Mouse (Mus musculus): Measurements from ENCODE around the gene Mrpl2. TPM values are rescaled to one million over a fixed set of nuclear protein-coding genes. Genes with fewer than 3 reads are reported as not detected.

Mrpl2 gene
- polyA plus RNA-seq (2014; fragmentation: Illumina TruSeq; extraction: RNeasy Lipid Tissue Mini Kit (QIAGEN cat#74804); ENCODE audit: insufficient read depth, low read depth, low replicate concordance): 53.2 TPM

DNA sequence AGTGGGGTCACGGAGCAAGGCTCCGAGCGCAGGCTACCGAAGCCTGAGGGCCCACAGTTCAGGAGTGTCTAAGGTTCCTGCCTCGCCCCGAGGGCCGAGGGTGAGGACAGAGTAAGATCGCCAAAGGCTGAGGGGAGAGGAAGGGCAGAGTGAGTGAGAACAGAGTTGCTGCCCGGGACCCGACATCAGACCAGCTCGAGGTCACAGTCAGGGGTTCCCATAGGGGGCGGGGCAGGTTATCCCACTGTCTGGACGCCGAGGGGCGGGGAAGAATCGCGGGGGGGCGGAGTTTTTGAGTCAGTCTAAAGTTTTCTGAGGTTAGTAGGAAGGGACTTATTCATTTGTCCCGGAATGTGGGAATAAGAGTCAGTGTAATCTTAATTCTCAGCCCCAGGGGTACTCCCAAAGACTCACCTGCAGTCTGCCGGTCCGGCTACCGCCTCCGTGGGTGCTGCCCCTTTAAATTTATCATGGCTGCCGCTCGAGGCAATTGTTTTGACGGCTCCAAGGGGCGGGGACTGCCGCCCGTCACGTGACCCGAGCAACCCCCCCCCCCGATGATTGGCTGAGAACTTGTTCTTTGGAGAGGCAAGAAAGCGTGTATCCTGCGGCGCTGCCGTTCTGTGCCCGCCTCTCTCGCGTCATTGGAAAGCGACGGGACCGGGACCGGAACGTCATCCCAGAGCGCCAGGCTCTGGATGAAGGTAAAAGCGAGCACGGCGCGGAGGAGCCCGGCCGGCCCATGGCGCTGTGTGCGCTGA lies at the start of gene Mrpl2, which contains the start of gene Klc4:
Gene Mrpl2, plus strand, starts transcription at position 669 of the 761 bp plus-strand sequence.
Gene Klc4, minus strand, starts transcription at position 462 of the 761 bp plus-strand sequence.

GRCm38 (mm10) chr17:46628791-46629684 lies 17.0 kb upstream of the Mrpl2 start, which contains the start of gene Ptk7:
Gene Ptk7, minus strand, starts transcription at chr17:46629504.

DNA sequence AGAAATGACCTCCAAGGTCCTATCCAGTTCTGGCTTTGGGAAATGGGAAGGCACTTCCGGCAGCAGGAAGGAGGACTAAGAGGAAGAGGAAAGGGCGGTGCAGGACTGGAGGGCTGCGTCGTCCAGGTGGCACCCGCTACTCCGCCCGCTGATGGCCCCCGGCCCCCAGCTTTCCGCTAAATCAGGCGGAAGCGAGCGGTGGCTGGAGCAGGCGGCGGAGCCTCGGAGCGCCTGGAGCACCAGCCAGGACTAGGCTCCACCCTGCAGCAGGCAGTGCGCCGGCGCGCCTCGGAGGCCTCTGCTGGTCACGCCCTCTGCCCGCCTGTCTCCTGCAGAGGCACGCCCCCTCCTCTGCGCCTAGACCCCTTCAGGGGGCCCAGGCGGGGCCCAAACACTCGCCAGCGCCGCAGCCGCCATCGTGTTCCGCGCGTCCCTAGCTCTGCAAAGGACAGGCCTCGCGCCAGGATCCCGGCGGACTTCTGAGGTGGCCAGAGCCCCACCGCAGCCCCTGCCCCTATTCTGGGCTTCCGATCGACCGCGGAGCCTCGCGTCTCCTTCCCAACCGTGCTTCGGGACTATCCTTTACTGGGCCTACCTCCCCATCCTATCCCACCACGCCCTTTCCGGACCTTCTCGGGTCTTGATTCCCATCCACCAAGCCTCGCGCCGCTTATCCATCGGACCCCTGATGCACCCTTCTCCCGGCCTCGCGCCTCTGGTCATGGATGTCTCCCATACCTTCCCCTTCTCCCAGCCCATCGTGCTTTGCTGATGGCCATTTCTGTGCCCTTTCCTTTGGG lies 4.4 kb downstream of the Mrpl2 start, which contains the start of gene Cul7:
Gene Cul7, plus strand, starts transcription at position 106 of the 800 bp plus-strand sequence.

DNA sequence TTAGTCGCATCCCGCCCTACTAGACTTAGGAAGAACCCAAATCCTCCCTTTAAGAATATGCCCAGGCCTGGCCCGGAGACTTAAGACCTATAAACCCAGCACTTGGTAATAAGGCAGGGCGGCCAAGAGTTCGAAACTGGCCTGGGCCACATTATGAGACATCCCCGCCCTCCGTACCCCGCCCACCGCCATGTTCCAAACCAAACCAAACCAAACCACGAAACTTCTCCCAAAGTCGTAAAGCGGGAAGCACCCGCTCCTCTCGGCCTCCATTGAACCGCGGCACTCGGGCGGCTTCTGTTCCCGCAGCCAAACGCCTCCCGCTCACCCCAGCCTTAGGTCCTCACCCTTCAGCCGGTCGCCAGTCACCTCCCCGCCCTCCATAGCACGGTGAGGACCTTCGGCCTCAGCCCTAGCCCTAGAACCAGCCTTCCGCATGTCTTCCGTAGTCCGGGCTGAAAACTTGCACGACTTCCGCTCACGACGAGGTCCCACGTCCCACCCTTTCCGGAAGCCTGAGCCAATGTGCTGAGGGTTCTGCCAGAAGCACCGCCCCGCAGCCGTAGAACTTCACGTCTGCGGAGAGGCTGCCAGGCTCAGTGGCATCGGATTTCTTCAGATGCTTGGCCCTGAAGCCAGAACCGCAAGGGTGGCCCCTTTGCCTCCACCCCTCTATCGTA lies 28.0 kb downstream of the Mrpl2 start, which contains the start of gene Rrp36:
Gene Rrp36, minus strand, starts transcription at position 503 of the 680 bp plus-strand sequence.

DNA sequence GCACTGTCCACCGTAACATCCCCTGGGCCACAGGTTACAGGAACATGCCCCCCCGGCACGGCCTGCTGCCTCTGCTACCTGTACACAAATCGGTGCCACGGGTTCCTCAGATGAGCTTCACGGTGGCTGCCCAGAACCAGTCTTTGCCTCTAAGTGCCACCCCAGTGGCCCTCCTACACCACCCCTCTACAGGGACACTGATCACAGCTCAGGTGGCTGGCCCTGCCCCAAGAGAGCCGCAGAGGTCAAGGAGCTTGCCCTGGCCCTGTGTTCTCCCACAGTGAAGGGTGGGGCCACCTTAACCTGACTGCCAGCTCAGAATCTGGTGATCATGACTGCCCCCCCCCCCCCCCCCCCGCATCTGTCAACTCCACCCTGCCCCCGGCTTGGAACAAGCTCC lies 32.4 kb downstream of the Mrpl2 start, which contains the start of gene Mea1:
Gene Mea1, plus strand, starts transcription at position 378 of the 400 bp plus-strand sequence.

GRCm38 (mm10) chr17:46680760-46681373 lies 34.8 kb downstream of the Mrpl2 start, which contains the start of gene Klhdc3:
Gene Klhdc3, minus strand, starts transcription at chr17:46680914.

Other genes with a start within 250 kb of the Mrpl2 start
- 1.1 TPM for gene Crip3, start 217.3 kb upstream of the Mrpl2 start, polyA plus RNA-seq (2014; fragmentation: Illumina TruSeq; extraction: RNeasy Lipid Tissue Mini Kit (QIAGEN cat#74804); ENCODE audit: insufficient read depth, low read depth, low replicate concordance)
- not detected for gene Slc22a7, start 207.8 kb upstream of the Mrpl2 start, polyA plus RNA-seq (2014; fragmentation: Illumina TruSeq; extraction: RNeasy Lipid Tissue Mini Kit (QIAGEN cat#74804); ENCODE audit: insufficient read depth, low read depth, low replicate concordance)
- gene Ttbk1, start 158.6 kb upstream of the Mrpl2 start, polyA plus RNA-seq (2014; fragmentation: Illumina TruSeq; extraction: RNeasy Lipid Tissue Mini Kit (QIAGEN cat#74804); ENCODE audit: insufficient read depth, low read depth, low replicate concordance): not detected
- gene Dnph1, start 149.5 kb upstream of the Mrpl2 start, polyA plus RNA-seq (2014; fragmentation: Illumina TruSeq; extraction: RNeasy Lipid Tissue Mini Kit (QIAGEN cat#74804); ENCODE audit: insufficient read depth, low read depth, low replicate concordance): 1.7 TPM
- 9.1 TPM for gene Cul9, start 99.8 kb upstream of the Mrpl2 start, polyA plus RNA-seq (2014; fragmentation: Illumina TruSeq; extraction: RNeasy Lipid Tissue Mini Kit (QIAGEN cat#74804); ENCODE audit: insufficient read depth, low read depth, low replicate concordance)
- 28.1 TPM for gene Srf, start 90.1 kb upstream of the Mrpl2 start, polyA plus RNA-seq (2014; fragmentation: Illumina TruSeq; extraction: RNeasy Lipid Tissue Mini Kit (QIAGEN cat#74804); ENCODE audit: insufficient read depth, low read depth, low replicate concordance)
- gene Ptk7, start 16.7 kb upstream of the Mrpl2 start, polyA plus RNA-seq (2014; fragmentation: Illumina TruSeq; extraction: RNeasy Lipid Tissue Mini Kit (QIAGEN cat#74804); ENCODE audit: insufficient read depth, low read depth, low replicate concordance): 21.3 TPM
- gene Klc4, start 207 bp upstream of the Mrpl2 start, polyA plus RNA-seq (2014; fragmentation: Illumina TruSeq; extraction: RNeasy Lipid Tissue Mini Kit (QIAGEN cat#74804); ENCODE audit: insufficient read depth, low read depth, low replicate concordance): 16.5 TPM
- gene Cul7, start 4.1 kb downstream of the Mrpl2 start, polyA plus RNA-seq (2014; fragmentation: Illumina TruSeq; extraction: RNeasy Lipid Tissue Mini Kit (QIAGEN cat#74804); ENCODE audit: insufficient read depth, low read depth, low replicate concordance): 15.0 TPM
- 22.9 TPM for gene Rrp36, start 28.1 kb downstream of the Mrpl2 start, polyA plus RNA-seq (2014; fragmentation: Illumina TruSeq; extraction: RNeasy Lipid Tissue Mini Kit (QIAGEN cat#74804); ENCODE audit: insufficient read depth, low read depth, low replicate concordance)
- gene Mea1, start 32.6 kb downstream of the Mrpl2 start, polyA plus RNA-seq (2014; fragmentation: Illumina TruSeq; extraction: RNeasy Lipid Tissue Mini Kit (QIAGEN cat#74804); ENCODE audit: insufficient read depth, low read depth, low replicate concordance): 106 TPM
- gene Klhdc3, start 34.7 kb downstream of the Mrpl2 start, polyA plus RNA-seq (2014; fragmentation: Illumina TruSeq; extraction: RNeasy Lipid Tissue Mini Kit (QIAGEN cat#74804); ENCODE audit: insufficient read depth, low read depth, low replicate concordance): 33.7 TPM
- gene Ppp2r5d, start 58.9 kb downstream of the Mrpl2 start, polyA plus RNA-seq (2014; fragmentation: Illumina TruSeq; extraction: RNeasy Lipid Tissue Mini Kit (QIAGEN cat#74804); ENCODE audit: insufficient read depth, low read depth, low replicate concordance): 21.6 TPM
- 25.9 TPM for gene Pex6, start 65.2 kb downstream of the Mrpl2 start, polyA plus RNA-seq (2014; fragmentation: Illumina TruSeq; extraction: RNeasy Lipid Tissue Mini Kit (QIAGEN cat#74804); ENCODE audit: insufficient read depth, low read depth, low replicate concordance)
- gene Gnmt, start 82.9 kb downstream of the Mrpl2 start, polyA plus RNA-seq (2014; fragmentation: Illumina TruSeq; extraction: RNeasy Lipid Tissue Mini Kit (QIAGEN cat#74804); ENCODE audit: insufficient read depth, low read depth, low replicate concordance): 10.9 TPM
- 38.7 TPM for gene Cnpy3, start 106.0 kb downstream of the Mrpl2 start, polyA plus RNA-seq (2014; fragmentation: Illumina TruSeq; extraction: RNeasy Lipid Tissue Mini Kit (QIAGEN cat#74804); ENCODE audit: insufficient read depth, low read depth, low replicate concordance)
- not detected for gene Ptcra, start 117.5 kb downstream of the Mrpl2 start, polyA plus RNA-seq (2014; fragmentation: Illumina TruSeq; extraction: RNeasy Lipid Tissue Mini Kit (QIAGEN cat#74804); ENCODE audit: insufficient read depth, low read depth, low replicate concordance)
- 25.5 TPM for gene 2310039H08Rik, start 126.4 kb downstream of the Mrpl2 start, polyA plus RNA-seq (2014; fragmentation: Illumina TruSeq; extraction: RNeasy Lipid Tissue Mini Kit (QIAGEN cat#74804); ENCODE audit: insufficient read depth, low read depth, low replicate concordance)
- gene Rpl7l1, start 136.4 kb downstream of the Mrpl2 start, polyA plus RNA-seq (2014; fragmentation: Illumina TruSeq; extraction: RNeasy Lipid Tissue Mini Kit (QIAGEN cat#74804); ENCODE audit: insufficient read depth, low read depth, low replicate concordance): 48.3 TPM
- gene Bicral, start 212.3 kb downstream of the Mrpl2 start, polyA plus RNA-seq (2014; fragmentation: Illumina TruSeq; extraction: RNeasy Lipid Tissue Mini Kit (QIAGEN cat#74804); ENCODE audit: insufficient read depth, low read depth, low replicate concordance): 4.0 TPM
- gene Tbcc, start 244.5 kb downstream of the Mrpl2 start, polyA plus RNA-seq (2014; fragmentation: Illumina TruSeq; extraction: RNeasy Lipid Tissue Mini Kit (QIAGEN cat#74804); ENCODE audit: insufficient read depth, low read depth, low replicate concordance): 21.2 TPM

All from lung, adult 10 weeks (tissue).